Comparison of ENCODE assay signal across 8 mouse cellular contexts in genomic region chr12:106055799-106056198, GRCm38 (mm10). TPM values are rescaled to one million over a fixed set of nuclear protein-coding genes. Genes with fewer than 3 reads are reported as not detected.
DNase-seq lines count a peak whose midpoint lies in the region; ATAC-seq and TF ChIP-seq lines count a peak whose summit lies in the region.

No protein-coding gene starts in this region.

- no peaks in the 10 kb centered on the region for H3K79me2 ChIP-seq in liver, adult 2 months (ENCODE audit: control insufficient read depth, insufficient read depth, low read length)

- H3K4me2 ChIP-seq in kidney, embryonic 14.5 days (replicated peaks; ENCODE audit: low read depth, low read length): no peak overlapping the region

- H3K9me3 ChIP-seq in kidney, embryonic 14.5 days (ENCODE audit: control insufficient read depth, low read length): no peaks in the 10 kb centered on the region

- peak; percentile 87 for DNase-seq in 3T3-L1 (ENCODE audit: low read depth, low spot score)
- peak; percentile 89 for DNase-seq in adipocyte (ENCODE audit: low spot score)
- DNase-seq in gastrocnemius, postnatal 10 days: peak; percentile 83
- DNase-seq in liver, adult 2 months (ENCODE audit: extremely low read depth, low read depth, low spot score): peak; percentile 42
- DNase-seq in naive thymus-derived CD4-positive, alpha-beta T cell, adult 2 months (ENCODE audit: low read depth): peak; percentile 87
- peak; percentile 80 for DNase-seq in splenic B cell, adult 2 months (ENCODE audit: low read depth, low spot score)

- peak; percentile 95 for ATAC-seq in common myeloid progenitor, adult 5-6 weeks (replicated peaks; ENCODE audit: low read depth, poor library complexity, severe bottlenecking)
- ATAC-seq in kidney, embryonic 14.5 days (ENCODE audit: low FRiP score, low TSS enrichment): peak; percentile 70; the same call in 1 of the 2 replicates

- H3K36me3 ChIP-seq in kidney, embryonic 14.5 days (ENCODE audit: control insufficient read depth, insufficient read depth, low read length): peaks cover 26% of the 10 kb centered on the region
- peaks cover 5% of the 10 kb centered on the region; the same call in 1 of the 2 replicates for H3K36me3 ChIP-seq in liver, adult 2 months (ENCODE audit: control insufficient read depth, insufficient read depth, low read length)
- peaks cover 14% of the 10 kb centered on the region for H3K36me3 ChIP-seq in splenic B cell, adult 2 months (ENCODE audit: control insufficient read depth, insufficient read depth, low read length, poor library complexity, severe bottlenecking)

- peak; percentile 80 for TF ChIP-seq CTCF in liver, adult 2 months (IDR thresholded peaks at IDR 0.05; ENCODE audit: low read depth, low read length)

- 0 out of 2 replicates have a peak, but pooled peaks cover 4% of the 10 kb centered on the region for H3K4me1 ChIP-seq in kidney, embryonic 14.5 days (ENCODE audit: control insufficient read depth, insufficient read depth, low read length)
- no peaks in the 10 kb centered on the region for H3K4me1 ChIP-seq in liver, adult 2 months (ENCODE audit: control insufficient read depth, insufficient read depth, low read length)

- no peak overlapping the region for H3K9ac ChIP-seq in kidney, embryonic 14.5 days (ENCODE audit: low read depth, low read length)
- H3K9ac ChIP-seq in liver, adult 2 months (ENCODE audit: low read depth, low read length): no peak overlapping the region

- H3K4me3 ChIP-seq in kidney, embryonic 14.5 days (ENCODE audit: low read length): no peak overlapping the region
- H3K4me3 ChIP-seq in liver, adult 2 months (ENCODE audit: insufficient read depth, low read depth, low read length): no peak overlapping the region

- H3K27ac ChIP-seq in kidney, embryonic 14.5 days (ENCODE audit: low read depth, low read length): no peak overlapping the region
- no peak overlapping the region for H3K27ac ChIP-seq in liver, adult 2 months (replicated peaks; ENCODE audit: insufficient read depth, low read depth, low read length)

- TF ChIP-seq POLR2A in liver, adult 2 months (IDR thresholded peaks at IDR 0.05; ENCODE audit: extremely low read depth, insufficient read depth, low read length): no peak

- WGBS in kidney, embryonic 14.5 days: 45% methylated on average over 6 of the region's 6 CpGs
- WGBS in liver, adult 2 months: 32% methylated on average over 6 of the region's 6 CpGs

- H3K27me3 ChIP-seq in kidney, embryonic 14.5 days (ENCODE audit: control insufficient read depth, insufficient read depth, low read length): no peaks in the 10 kb centered on the region
- H3K27me3 ChIP-seq in liver, adult 2 months (ENCODE audit: control insufficient read depth, insufficient read depth, low read length): no peaks in the 10 kb centered on the region
- no peaks in the 10 kb centered on the region for H3K27me3 ChIP-seq in splenic B cell, adult 2 months (ENCODE audit: control insufficient read depth, insufficient read depth, low read length, poor library complexity, severe bottlenecking)

RNA-seq across cellular contexts. Expression of gene Vrk1, which starts 45.8 kb away (rescaled TPM):
- 152 and 167 TPM in 2 replicates for total RNA-seq in common myeloid progenitor, adult 5-6 weeks (2017)
- 10 to 100 TPM in 1 of 2 experiments, 1 to 10 TPM in 1; 9.1 to 10.5 TPM for total RNA-seq in gastrocnemius, postnatal 10 days (2021)
- 79.0 and 84.8 TPM in 2 replicates for polyA plus RNA-seq in kidney, embryonic 14.5 days (2014; fragmentation: Nextera tagmentation; extraction: Ambion mirVana)
- total RNA-seq in liver, adult 2 months (2014; rRNA removed): 5.4 and 6.3 TPM in 2 replicates
- polyA plus RNA-seq in liver, adult 2 months (2012; rRNA removed): 1.7 and 1.8 TPM in 2 replicates

Comparison
In these comparisons a context has a peak if more than half of its experiments do, and no peak if none do; other contexts are left out.
1. RNA of gene Vrk1, which starts 45.8 kb away (total RNA-seq): 152 to 167 TPM in common myeloid progenitor, adult 5-6 weeks; 9.1 to 10.5 TPM in gastrocnemius, postnatal 10 days and 5.4 to 6.3 TPM in liver, adult 2 months; every median in the first group is over 10 times any median in the second.
2. Peak in every context shown above with its lines, with median percentiles within 50 percentile points of each other: DNase-seq.